Mouse (Mus musculus) testis, adult 2 months (tissue): ENCODE measurements around the gene Rybp.

ENCODE experiments used
- CTCF ChIP-seq: fragments of 200-500 bp; IDR thresholded peaks from 2 replicates; pipeline ENCODE4 v1.5.1; 2012; ENCODE audit warnings: low read depth, mild to moderate bottlenecking, inconsistent platforms, low read length, moderate library complexity; ENCODE audit not compliant: control insufficient read depth, insufficient read depth, insufficient replicate concordance
- POLR2A ChIP-seq: fragments of 200-500 bp; IDR thresholded peaks from 2 replicates; pipeline ENCODE4 v1.6.1; 2012; ENCODE audit warnings: low read depth, mild to moderate bottlenecking, inconsistent platforms, low read length, moderate library complexity; ENCODE audit not compliant: control insufficient read depth

DNA sequence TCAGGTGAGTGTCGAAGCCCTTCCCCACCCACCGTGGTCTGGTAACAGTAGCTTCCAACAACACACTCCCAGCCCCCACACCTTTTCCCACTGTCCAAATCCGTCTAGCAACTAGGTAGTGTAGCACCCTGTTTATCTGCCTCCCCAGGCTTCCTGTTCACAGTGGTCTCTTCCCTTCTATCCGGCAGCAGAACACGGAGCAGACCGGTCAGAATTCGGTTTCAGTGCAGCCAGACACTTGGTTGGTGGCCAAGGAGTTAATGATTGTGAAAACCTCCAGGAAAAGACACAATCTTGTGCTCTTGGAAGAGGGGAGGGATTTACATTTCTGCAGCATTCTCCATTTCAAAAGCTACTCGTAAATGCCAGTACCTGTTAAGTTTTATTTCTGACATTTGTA is 44.3 kb upstream of the Rybp start:
- no peak for TF ChIP-seq CTCF
- no peak for TF ChIP-seq POLR2A
